Mouse (Mus musculus) midbrain, postnatal 0 days (tissue): ENCODE results near the gene D430019H16Rik. TPM values are rescaled to one million over a fixed set of nuclear protein-coding genes. Genes with fewer than 3 reads are reported as not detected.

Experiments
- ATAC-seq: fragments of 200-750 bp; cut with Nextera tagmentation; 2 replicates; pipeline ENCODE4 v1.8.0; 2017; ENCODE audit warnings: moderate number of reproducible peaks, mild to moderate bottlenecking, moderate TSS enrichment, moderate library complexity; ENCODE audit not compliant: low FRiP score
- DNase-seq: peaks from one replicate; pipeline ENCODE4 v3.0.0-alpha.2; 2015; ENCODE audit warnings: low spot score
- H3K27ac ChIP-seq: fragments of 300-500 bp; sonication (generic); 2 replicates; pipeline ENCODE4 v1.5.1; 2014; ENCODE audit warnings: low read depth, mild to moderate bottlenecking, low read length, mixed read lengths
- H3K27me3 ChIP-seq: fragments of 300-500 bp; sonication (generic); 2 replicates; pipeline ENCODE4 v1.6.1; 2014; ENCODE audit warnings: low read length, control low read depth, mixed read lengths; ENCODE audit not compliant: insufficient read depth
- H3K36me3 ChIP-seq: fragments of 300-500 bp; sonication (generic); 2 replicates; pipeline ENCODE4 v1.6.1; 2014; ENCODE audit warnings: low read length, control low read depth, mixed read lengths; ENCODE audit not compliant: insufficient read depth
- H3K4me1 ChIP-seq: fragments of 300-500 bp; sonication (generic); 2 replicates; pipeline ENCODE4 v1.6.1; 2014; ENCODE audit warnings: mild to moderate bottlenecking, control low read depth, antibody characterized with exemption, low read length, mixed read lengths; ENCODE audit not compliant: insufficient read depth
- H3K4me2 ChIP-seq: fragments of 300-500 bp; sonication (generic); 2 replicates; pipeline ENCODE4 v1.6.1; 2014; ENCODE audit warnings: low read depth, mild to moderate bottlenecking, low read length, mixed read lengths; ENCODE audit not compliant: poor library complexity, severe bottlenecking
- H3K4me3 ChIP-seq: fragments of 300-500 bp; sonication (generic); 2 replicates; pipeline ENCODE4 v1.5.1; 2014; ENCODE audit warnings: low read depth, mild to moderate bottlenecking, low read length, moderate library complexity
- H3K9ac ChIP-seq: fragments of 300-500 bp; sonication (generic); replicated peaks from 2 replicates; pipeline ENCODE4 v1.6.1; 2014; ENCODE audit warnings: mild to moderate bottlenecking, low read length, moderate library complexity, mixed read lengths; ENCODE audit not compliant: poor library complexity, severe bottlenecking
- H3K9me3 ChIP-seq: fragments of 300-500 bp; sonication (generic); 2 replicates; pipeline ENCODE4 v1.6.1; 2016; ENCODE audit warnings: low read length, control low read depth
- CTCF ChIP-seq: IDR thresholded peaks from 2 replicates; pipeline ENCODE4 v1.5.1; 2016; ENCODE audit warnings: antibody characterized with exemption, mild to moderate bottlenecking
- WGBS: fragments of 180-500 bp; shearing (Covaris S2); extraction: QIAGEN DNeasy Blood & Tissue Kit; methylation state at CpG from one replicate; pipeline ENCODE4 v1.1.7; 2014; 5-methylcytosine and 5-hydroxymethylcytosine counted together
- polyA plus RNA-seq: library from polyadenylated mRNA; unstranded; fragments of >200 nt; fragmentation: Nextera tagmentation; extraction: Ambion mirVana; gene quantifications from 2 replicates; pipeline ENCODE4 v1.2.1, GENCODE M21; 2015
- total RNA-seq: library from RNA; depleted of rRNA; stranded (reverse); fragments of >200 nt; gene quantifications from 2 replicates; pipeline ENCODE4 v1.2.3, GENCODE M21; 2014; rRNA removed

The D430019H16Rik gene
- total and polyA plus RNA-seq, 2 experiments from 2014 or later: 13.1 to 176 TPM

DNA sequence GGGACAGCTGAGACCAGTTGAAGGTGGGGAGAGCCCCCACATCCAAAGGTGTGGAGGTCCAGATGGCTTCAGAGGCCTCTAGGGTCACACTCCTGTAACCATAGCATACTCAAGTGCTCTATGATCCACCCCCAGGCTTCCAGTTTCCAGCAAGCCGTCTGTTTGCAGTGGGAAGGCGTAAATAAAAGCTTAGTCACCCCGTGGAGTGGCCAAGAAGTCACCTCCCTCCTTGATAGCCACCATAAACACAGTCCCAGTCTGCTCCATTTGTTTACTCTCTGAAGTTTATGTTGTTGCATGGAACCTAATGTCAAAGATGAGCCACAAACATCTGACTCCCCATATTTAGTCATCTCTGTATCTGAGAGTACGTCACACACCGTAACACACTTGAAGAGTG lies 83.5 kb downstream of the D430019H16Rik start:
- Histone ChIP-seq H3K9ac (no peak overlapping the region), H3K4me3 (no peak overlapping the region), H3K4me1 (no peaks in the 10 kb centered on the region), H3K27me3 (no peaks in the 10 kb centered on the region), H3K9me3 (no peaks in the 10 kb centered on the region), H3K4me2 (no peak overlapping the region), H3K27ac (no peak overlapping the region), H3K36me3 (no peaks in the 10 kb centered on the region)
- ATAC-seq (no peak), DNase-seq (no peak)
- TF ChIP-seq CTCF: no peak
- WGBS: 77% methylated on average over 5 of the region's 5 CpGs

DNA sequence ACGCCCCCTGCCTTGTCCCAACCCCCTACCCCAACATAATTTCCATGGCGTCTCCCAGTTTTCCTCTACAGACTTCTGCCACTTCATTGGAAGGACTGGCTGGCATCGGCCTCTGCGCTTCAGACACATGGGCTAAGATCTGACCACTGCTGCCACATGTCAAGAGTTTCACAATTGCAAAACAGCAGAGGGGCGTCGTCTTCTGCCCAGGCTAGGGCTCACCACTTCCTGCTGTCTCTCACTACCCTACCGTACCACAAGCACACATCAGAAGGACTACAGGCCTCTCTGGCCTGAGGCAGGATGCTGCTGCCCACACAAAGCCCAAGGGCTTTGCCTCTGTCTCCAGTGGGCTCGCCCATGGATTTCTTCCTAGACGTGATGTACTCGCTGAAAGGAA lies 86.0 kb downstream of the D430019H16Rik start:
- TF ChIP-seq CTCF: no peak
- H3K4me1 ChIP-seq: no peaks in the 10 kb centered on the region
- 93% methylated on average over 10 of the region's 10 CpGs for WGBS
- ATAC-seq: no peak
- H3K27me3 ChIP-seq: no peaks in the 10 kb centered on the region
- H3K4me2 ChIP-seq: no peak overlapping the region
- no peak overlapping the region for H3K9ac ChIP-seq
- no peak overlapping the region for H3K4me3 ChIP-seq
- H3K9me3 ChIP-seq: no peaks in the 10 kb centered on the region
- H3K36me3 ChIP-seq: no peaks in the 10 kb centered on the region
- no peak for DNase-seq
- H3K27ac ChIP-seq: no peak overlapping the region

DNA sequence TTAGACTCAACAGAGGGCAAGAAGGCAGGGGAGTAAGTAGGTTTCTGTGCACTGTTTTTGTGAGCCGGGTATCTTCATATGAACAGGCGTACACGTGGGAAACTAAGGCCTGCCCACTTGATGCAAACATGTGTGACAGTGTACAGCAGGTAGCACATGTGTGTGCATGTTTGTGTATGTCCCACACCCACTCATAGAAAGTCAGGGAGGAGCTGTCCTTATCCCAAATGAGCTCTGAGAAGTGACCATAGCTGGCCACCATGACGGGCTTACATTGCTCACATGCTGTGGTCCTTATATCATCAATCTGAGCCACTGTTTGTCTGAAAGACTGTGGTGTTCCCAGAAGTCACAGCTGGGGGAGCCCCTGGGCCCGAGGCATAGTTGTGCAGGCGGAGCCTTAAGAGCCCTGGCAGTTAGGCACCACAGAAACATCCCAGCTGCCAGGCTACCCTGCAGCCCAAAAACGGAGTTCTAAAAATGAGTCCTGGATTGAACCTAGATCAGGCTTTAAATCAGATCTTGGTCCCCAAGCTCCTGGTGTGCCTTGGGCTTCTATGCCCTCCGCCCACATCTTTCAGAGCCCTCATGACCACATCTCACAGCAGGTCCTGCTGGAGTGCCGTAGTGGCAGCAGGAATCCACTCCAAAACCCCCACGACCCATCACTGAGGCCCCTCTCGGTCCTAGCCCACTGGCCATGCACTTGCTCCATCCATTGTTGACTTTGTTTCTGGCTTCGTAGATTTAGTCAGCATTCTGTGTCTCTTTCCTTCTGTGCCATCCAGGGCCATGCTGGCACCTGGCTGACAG lies 88.1 kb downstream of the D430019H16Rik start:
- Histone ChIP-seq H3K9ac (no peak overlapping the region), H3K4me3 (no peak overlapping the region), H3K4me1 (no peaks in the 10 kb centered on the region), H3K27ac (no peak overlapping the region), H3K4me2 (no peak overlapping the region), H3K36me3 (no peaks in the 10 kb centered on the region), H3K9me3 (no peaks in the 10 kb centered on the region), H3K27me3 (no peaks in the 10 kb centered on the region)
- WGBS: 79% methylated on average over 12 of the region's 12 CpGs
- DNase-seq (no peak), ATAC-seq (no peak)
- TF ChIP-seq CTCF: no peak

DNA sequence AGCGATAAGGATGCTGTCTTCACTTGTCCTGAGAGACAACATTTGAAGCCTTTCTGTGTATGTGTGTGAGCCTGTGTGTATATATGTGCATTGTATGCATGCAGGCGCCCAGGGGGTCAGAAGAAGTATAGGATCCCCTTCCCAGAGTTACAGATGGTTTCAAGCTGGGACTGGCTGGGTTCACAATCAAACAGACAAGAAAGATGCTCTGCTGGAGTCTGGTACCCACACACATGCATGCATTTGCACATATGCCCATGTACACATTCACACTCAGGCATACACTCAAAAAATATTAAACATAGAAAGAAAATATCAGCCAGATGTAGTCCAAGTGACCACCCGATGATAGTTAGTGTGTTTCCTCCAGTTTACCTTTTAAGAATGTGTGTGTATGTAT lies 88.9 kb downstream of the D430019H16Rik start:
- no peak overlapping the region for H3K9ac ChIP-seq
- H3K4me1 ChIP-seq: no peaks in the 10 kb centered on the region
- H3K9me3 ChIP-seq: no peaks in the 10 kb centered on the region
- no peak overlapping the region for H3K4me2 ChIP-seq
- no peak for DNase-seq
- H3K27me3 ChIP-seq: no peaks in the 10 kb centered on the region
- no peak overlapping the region for H3K4me3 ChIP-seq
- no peaks in the 10 kb centered on the region for H3K36me3 ChIP-seq
- no peak overlapping the region for H3K27ac ChIP-seq
- WGBS: 89% methylated on average over 3 of the region's 3 CpGs
- no peak for TF ChIP-seq CTCF
- no peak for ATAC-seq

Other genes starting within 250 kb of the D430019H16Rik start
- not detected in 2 replicates for gene Tcl1, start 231.1 kb upstream of the D430019H16Rik start, total RNA-seq
- not detected in 2 replicates for gene Tcl1, start 231.1 kb upstream of the D430019H16Rik start, polyA plus RNA-seq
- 29.1 and 34.7 TPM in 2 replicates for gene Tunar, start 120.0 kb upstream of the D430019H16Rik start, total RNA-seq
- 22.7 and 22.8 TPM in 2 replicates for gene Tunar, start 120.0 kb upstream of the D430019H16Rik start, polyA plus RNA-seq
- gene Bdkrb2, start 109.4 kb downstream of the D430019H16Rik start, total RNA-seq: 1.6 and 2.9 TPM in 2 replicates
- 0.64 and 0.97 TPM in 2 replicates for gene Bdkrb2, start 109.4 kb downstream of the D430019H16Rik start, polyA plus RNA-seq
- gene Bdkrb1, start 149.2 kb downstream of the D430019H16Rik start, total RNA-seq: 0.22 and 0.24 TPM in 2 replicates
- 0.19 and 0.25 TPM in 2 replicates for gene Bdkrb1, start 149.2 kb downstream of the D430019H16Rik start, polyA plus RNA-seq
- gene Gskip, start 231.0 kb downstream of the D430019H16Rik start, total RNA-seq: 16.0 and 18.1 TPM in 2 replicates
- 22.5 TPM in 2 replicates for gene Gskip, start 231.0 kb downstream of the D430019H16Rik start, polyA plus RNA-seq
- gene Atg2b, start 231.4 kb downstream of the D430019H16Rik start, total RNA-seq: 43.5 and 51.4 TPM in 2 replicates
- gene Atg2b, start 231.4 kb downstream of the D430019H16Rik start, polyA plus RNA-seq: 9.1 and 10.0 TPM in 2 replicates